18 mouse cellular contexts compared by ENCODE assay signal in the genomic region with DNA sequence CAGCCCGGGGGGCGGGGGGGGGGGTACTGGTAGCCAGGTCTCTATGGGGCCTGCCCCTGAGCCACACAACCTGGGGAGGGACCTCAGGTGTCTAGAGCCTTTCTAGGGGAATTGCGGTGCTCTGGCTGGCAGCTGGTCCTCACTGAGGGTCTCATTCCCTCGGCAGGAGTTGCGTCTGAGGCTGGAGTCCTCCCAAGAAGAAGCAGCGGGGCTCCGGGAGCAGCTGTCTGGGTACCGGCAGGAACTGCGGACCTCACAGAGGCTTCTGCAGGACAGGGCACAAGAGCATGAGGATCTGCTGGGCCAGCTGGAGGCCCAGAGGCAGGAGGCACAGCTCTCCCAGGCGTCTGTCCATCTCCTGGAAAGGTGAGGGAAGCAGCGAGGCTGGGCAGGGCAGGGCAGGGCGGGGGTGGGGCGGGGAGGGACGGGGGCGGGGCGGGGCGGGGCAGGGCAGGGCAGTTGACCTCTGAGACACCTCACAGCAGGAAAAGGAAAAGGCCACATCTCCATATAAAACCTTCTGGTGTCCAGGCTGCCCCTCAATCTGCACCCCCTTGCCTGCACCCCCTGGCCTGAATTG. TPM values are rescaled to one million over a fixed set of nuclear protein-coding genes. Genes with fewer than 3 reads are reported as not detected.
DNase-seq lines count a peak whose midpoint lies in the region; ATAC-seq and TF ChIP-seq lines count a peak whose summit lies in the region.
"Had no signal": no experiment of that assay in that cellular context is flagged by ENCODE, and none has a peak within 500 bp of the region (broad histone marks: within the 10 kb centered on the region; RNA-seq: fewer than 3 reads in every experiment).

No protein-coding gene starts in this region.

- peaks cover 10% of the 10 kb centered on the region for H3K4me1 ChIP-seq in hindbrain, embryonic 12.5 days
- no peaks in the 10 kb centered on the region for H3K4me1 ChIP-seq in midbrain, embryonic 16.5 days (ENCODE audit: control insufficient read depth, insufficient read depth, low read length)
- no peaks in the 10 kb centered on the region for H3K4me1 ChIP-seq in thymus, adult 2 months (replicated peaks; ENCODE audit: control insufficient read depth, insufficient read depth, low read length)
- H3K4me1 ChIP-seq: megakaryocyte, embryonic 14.5 days had no signal

- no peak overlapping the region for H3K4me3 ChIP-seq in hindbrain, embryonic 12.5 days
- no peak overlapping the region for H3K4me3 ChIP-seq in midbrain, embryonic 16.5 days (ENCODE audit: low read depth, low read length)
- H3K4me3 ChIP-seq in thymus, adult 2 months (ENCODE audit: control insufficient read depth, insufficient read depth, low read length) = no peak overlapping the region
- H3K4me3 ChIP-seq: layer of hippocampus, adult 2 months; megakaryocyte, embryonic 14.5 days had no signal

- no peak for TF ChIP-seq POLR2A in thymus, adult 2 months (IDR thresholded peaks at IDR 0.05; ENCODE audit: control insufficient read depth, extremely low read depth, insufficient read depth, low read length, poor library complexity)

- peak; percentile 28 for DNase-seq in embryo, embryonic 9.5 days (ENCODE audit: extremely low spot score)
- no peak for DNase-seq in embryo, embryonic 10 days (ENCODE audit: low spot score)
- DNase-seq in left cerebral cortex, postnatal 4 days = peak; percentile 67
- no peak for DNase-seq in left cerebral cortex, adult 9 months (ENCODE audit: low spot score in 2 of 2)
- no peak for DNase-seq in left cerebral cortex, adult 18-20 months (ENCODE audit: low spot score in 2 of 2)
- no peak for DNase-seq in thymus, adult 2 months
- DNase-seq: gastrocnemius, postnatal 25 days; kidney, adult 11 months; liver; lung, embryonic 14.5 days; thymus, postnatal 25 days had no signal

- no peak overlapping the region for H3K9ac ChIP-seq in hindbrain, embryonic 12.5 days
- no peak overlapping the region for H3K9ac ChIP-seq in midbrain, embryonic 16.5 days (ENCODE audit: low read depth, low read length)
- H3K9ac ChIP-seq: lung, embryonic 14.5 days had no signal

- intact Hi-C loops in left cerebral cortex, postnatal 4 days (cut with DNase I) = no loop called here

- no peak for TF ChIP-seq CTCF in thymus, adult 2 months (IDR thresholded peaks at IDR 0.05; ENCODE audit: borderline replicate concordance, control insufficient read depth, extremely low read depth, insufficient read depth, low read length, poor library complexity)

- H3K27me3 ChIP-seq in hindbrain, embryonic 12.5 days = peaks cover 30% of the 10 kb centered on the region
- peaks cover 8% of the 10 kb centered on the region for H3K27me3 ChIP-seq in midbrain, embryonic 16.5 days (ENCODE audit: control insufficient read depth, insufficient read depth, low read depth, low read length)
- H3K27me3 ChIP-seq in thymus, adult 2 months (ENCODE audit: control insufficient read depth, insufficient read depth, low read length) = no peaks in the 10 kb centered on the region

- H3K9me3 ChIP-seq in hindbrain, embryonic 12.5 days (replicated peaks) = 0 out of 2 replicates have a peak, but pooled peaks cover 5% of the 10 kb centered on the region
- H3K9me3 ChIP-seq in midbrain, embryonic 16.5 days (replicated peaks; ENCODE audit: control insufficient read depth, low read length, poor library complexity, severe bottlenecking) = no peaks in the 10 kb centered on the region

- under 1% methylated on average over 9 of the region's 17 CpGs for WGBS in hindbrain, embryonic 12.5 days
- 7% methylated on average over 11 of the region's 17 CpGs for WGBS in midbrain, embryonic 16.5 days
- WGBS in thymus, adult 2 months = 32% methylated on average over 11 of the region's 17 CpGs

- H3K36me3 ChIP-seq in hindbrain, embryonic 12.5 days = no peaks in the 10 kb centered on the region
- no peaks in the 10 kb centered on the region for H3K36me3 ChIP-seq in midbrain, embryonic 16.5 days (ENCODE audit: control insufficient read depth, insufficient read depth, low read length)
- H3K36me3 ChIP-seq in thymus, adult 2 months (ENCODE audit: control insufficient read depth, insufficient read depth, low read length) = no peaks in the 10 kb centered on the region

- ATAC-seq in hindbrain, embryonic 12.5 days (ENCODE audit: low FRiP score) = no peak
- no peak for ATAC-seq in midbrain, embryonic 16.5 days

- H3K4me2 ChIP-seq in hindbrain, embryonic 12.5 days (replicated peaks) = 0 out of 2 replicates have a peak overlapping the region, but pooled peaks have one; percentile 3
- peak overlapping the region; percentile 7; the same call in 1 of the 2 replicates for H3K4me2 ChIP-seq in midbrain, embryonic 16.5 days (ENCODE audit: low read length)
- H3K4me2 ChIP-seq: lung, embryonic 14.5 days had no signal

- no peak overlapping the region for H3K27ac ChIP-seq in hindbrain, embryonic 12.5 days
- H3K27ac ChIP-seq in midbrain, embryonic 16.5 days (ENCODE audit: low read length) = no peak overlapping the region
- H3K27ac ChIP-seq in thymus, adult 2 months (ENCODE audit: control insufficient read depth, insufficient read depth, low read length) = no peak overlapping the region
- H3K27ac ChIP-seq: layer of hippocampus, adult 2 months had no signal

RNA-seq across cellular contexts. Expression of gene Crocc2, which starts 22.3 kb away (rescaled TPM):
- total RNA-seq in left cerebral cortex, postnatal 4 days (2021) = under 1 TPM; 0.91 to 0.94 TPM
- 0.44 and 0.45 TPM in 2 replicates for polyA plus RNA-seq in hindbrain, embryonic 12.5 days (2016; fragmentation: Nextera tagmentation; extraction: Ambion mirVana)
- 0.51 and 0.74 TPM in 2 replicates for polyA plus RNA-seq in midbrain, embryonic 16.5 days (2015; fragmentation: Nextera tagmentation; extraction: Ambion mirVana)
- under 1 TPM; 0.07 to 0.16 TPM for total RNA-seq in left cerebral cortex, adult 18-20 months (2021)
- polyA plus RNA-seq in thymus, adult 2 months (2012; rRNA removed) = 0.28 and 0.34 TPM in 2 replicates
- total RNA-seq: gastrocnemius, postnatal 25 days; MEL; neutrophil, adult 5-6 weeks had no signal

RNA-seq across cellular contexts. Expression of gene 2310007B03Rik, which starts 30.1 kb away (rescaled TPM):
- total RNA-seq in left cerebral cortex, postnatal 4 days (2021) = not detected
- 0.35 and 0.41 TPM in 2 replicates for polyA plus RNA-seq in hindbrain, embryonic 12.5 days (2016; fragmentation: Nextera tagmentation; extraction: Ambion mirVana)
- polyA plus RNA-seq in midbrain, embryonic 16.5 days (2015; fragmentation: Nextera tagmentation; extraction: Ambion mirVana) = 0.11 TPM in 1 of 2 replicates, not detected in the other
- not detected for total RNA-seq in left cerebral cortex, adult 18-20 months (2021)
- 0.68 and 0.88 TPM in 2 replicates for polyA plus RNA-seq in thymus, adult 2 months (2012; rRNA removed)
- total RNA-seq: gastrocnemius, postnatal 25 days; layer of hippocampus, adult 2 months; MEL had no signal

RNA-seq across cellular contexts. Expression of gene Sned1, which starts 44.8 kb away (rescaled TPM):
- total RNA-seq in left cerebral cortex, postnatal 4 days (2021) = 1 to 10 TPM; 8.4 to 8.6 TPM
- polyA plus RNA-seq in hindbrain, embryonic 12.5 days (2016; fragmentation: Nextera tagmentation; extraction: Ambion mirVana) = 15.2 and 16.2 TPM in 2 replicates
- 5.5 and 6.2 TPM in 2 replicates for polyA plus RNA-seq in midbrain, embryonic 16.5 days (2015; fragmentation: Nextera tagmentation; extraction: Ambion mirVana)
- 1 to 10 TPM; 7.8 to 8.2 TPM for total RNA-seq in left cerebral cortex, adult 18-20 months (2021)
- polyA plus RNA-seq in thymus, adult 2 months (2012; rRNA removed) = 3.1 and 3.8 TPM in 2 replicates

RNA-seq across cellular contexts. Expression of gene Agxt, which starts 55.8 kb away (rescaled TPM):
- total RNA-seq in left cerebral cortex, postnatal 4 days (2021) = not detected
- polyA plus RNA-seq in hindbrain, embryonic 12.5 days (2016; fragmentation: Nextera tagmentation; extraction: Ambion mirVana) = not detected in 2 replicates
- polyA plus RNA-seq in midbrain, embryonic 16.5 days (2015; fragmentation: Nextera tagmentation; extraction: Ambion mirVana) = not detected in 2 replicates
- total RNA-seq in left cerebral cortex, adult 18-20 months (2021) = not detected
- polyA plus RNA-seq in thymus, adult 2 months (2012; rRNA removed) = 0.23 and 0.78 TPM in 2 replicates
- total RNA-seq: gastrocnemius, postnatal 25 days; layer of hippocampus, adult 2 months; MEL; neutrophil, adult 5-6 weeks had no signal
- polyA plus RNA-seq: heart, embryonic 16.5 days; lung, embryonic 14.5 days had no signal

Comparison
In these comparisons a context has a peak if more than half of its experiments do, and no peak if none do; other contexts are left out.
1. DNase-seq: peak in embryo, embryonic 9.5 days (single experiment) and left cerebral cortex, postnatal 4 days (single experiment); none in embryo, embryonic 10 days (single experiment), left cerebral cortex, adult 9 months (0 of 2), left cerebral cortex, adult 18-20 months (0 of 2) and thymus, adult 2 months (single experiment).